Mouse (Mus musculus): ENCODE measurements around the gene Npr2.

DNA sequence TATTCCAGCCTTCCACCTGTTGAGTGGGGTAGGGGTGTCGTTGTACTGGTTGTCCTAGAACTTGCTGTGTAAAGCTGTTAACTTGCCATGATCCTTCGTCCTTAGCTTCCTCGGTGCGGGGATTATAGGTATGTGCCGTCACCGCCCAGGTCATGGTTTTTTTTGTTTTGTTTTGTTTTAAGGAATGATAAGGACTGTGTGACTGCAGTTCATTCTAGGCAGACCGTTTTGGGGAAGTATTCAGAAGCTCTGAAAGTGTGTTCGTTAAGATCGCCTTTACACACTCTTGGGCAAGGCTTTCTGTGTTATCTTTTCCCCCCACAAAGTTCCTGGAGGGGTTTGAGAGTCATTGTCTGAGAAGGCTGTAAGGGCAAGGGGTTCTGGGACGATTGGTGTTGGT, 19.2 kb upstream of the Npr2 start:
- TF ChIP-seq CTCF (IDR thresholded peaks at IDR 0.05), result no peak
- TF ChIP-seq EP300 (IDR thresholded peaks at IDR 0.05), result no peak
